Mouse (Mus musculus) MEL (cell line): Measurements from ENCODE around the gene Thada. TPM values are rescaled to one million over a fixed set of nuclear protein-coding genes. Genes with fewer than 3 reads are reported as not detected.

Experiments used
- DNase-seq: peaks from one replicate; pipeline ENCODE4 v3.0.0; 2011; ENCODE audit warnings: low read depth, low spot score
- H3K27ac ChIP-seq: 2 replicates; pipeline ENCODE4 v1.5.1; 2012; ENCODE audit warnings: low read depth, mild to moderate bottlenecking, control low read depth, low read length, moderate library complexity; ENCODE audit not compliant: control insufficient read depth
- H3K27me3 ChIP-seq, 2 experiments: fragments of 150-350 bp in 1 of 2; sonication (generic) in 1 of 2; 2 replicates each; pipeline ENCODE4 v1.6.1; 2012; ENCODE audit warnings: low read length in 2 of 2, mild to moderate bottlenecking in 2 of 2, improper control_type of control experiment in 1 of 2, moderate library complexity in 1 of 2; ENCODE audit not compliant: insufficient read depth in 2 of 2, control insufficient read depth in 1 of 2
- H3K36me3 ChIP-seq, 2 experiments: 2 replicates each; pipeline ENCODE4 v1.6.1; 2012 to 2014; ENCODE audit warnings: low read length in 2 of 2, improper control_type of control experiment in 1 of 2, inconsistent platforms in 1 of 2, mild to moderate bottlenecking in 1 of 2; ENCODE audit not compliant: insufficient read depth in 2 of 2, control insufficient read depth in 1 of 2
- H3K4me1 ChIP-seq, 2 experiments: fragments of 150-350 bp in 1 of 2; sonication (generic) in 1 of 2; 2 replicates each; pipeline ENCODE4 v1.6.1; 2012; ENCODE audit warnings: low read length in 2 of 2, improper control_type of control experiment in 1 of 2, mild to moderate bottlenecking in 1 of 2; ENCODE audit not compliant: insufficient read depth in 2 of 2, control insufficient read depth in 1 of 2
- H3K4me3 ChIP-seq, 2 experiments: fragments of 150-350 bp in 1 of 2; sonication (generic) in 1 of 2; 2 replicates each; pipeline ENCODE4 v1.5.1; 2012; ENCODE audit warnings: low read depth in 2 of 2, low read length in 2 of 2, mild to moderate bottlenecking in 2 of 2, moderate library complexity in 2 of 2, control low read depth in 1 of 2, improper control_type of control experiment in 1 of 2; ENCODE audit not compliant: control insufficient read depth in 1 of 2, insufficient read depth in 1 of 2
- H3K79me2 ChIP-seq: 2 replicates; pipeline ENCODE4 v1.6.1; 2012; ENCODE audit warnings: mild to moderate bottlenecking, low read length, moderate library complexity; ENCODE audit not compliant: control insufficient read depth, poor library complexity, insufficient read depth
- H3K9ac ChIP-seq: 2 replicates; pipeline ENCODE4 v1.6.1; 2012; ENCODE audit warnings: low read depth, mild to moderate bottlenecking, control low read depth, low read length, moderate library complexity; ENCODE audit not compliant: control insufficient read depth, poor library complexity, severe bottlenecking
- H3K9me3 ChIP-seq: fragments of 150-350 bp; sonication (generic); replicated peaks from 2 replicates; pipeline ENCODE4 v1.6.1; 2012; ENCODE audit warnings: mild to moderate bottlenecking, low read length, improper control_type of control experiment, moderate library complexity; ENCODE audit not compliant: insufficient read depth
- BHLHE40 ChIP-seq: IDR thresholded peaks from 2 replicates; pipeline ENCODE4 v1.6.1; 2012; ENCODE audit warnings: low read depth, mild to moderate bottlenecking, inconsistent platforms, low read length, improper control_type of control experiment, borderline replicate concordance
- CHD1 ChIP-seq: IDR thresholded peaks from 2 replicates; pipeline ENCODE4 v1.6.1; 2012; ENCODE audit warnings: low read depth, mild to moderate bottlenecking, inconsistent platforms, low read length, improper control_type of control experiment
- CHD2 ChIP-seq: IDR thresholded peaks from 2 replicates; pipeline ENCODE4 v1.6.1; 2011; ENCODE audit warnings: low read length, improper control_type of control experiment
- CTCF ChIP-seq, 3 experiments: IDR thresholded peaks in 2 of 3; conservative IDR thresholded peaks in 1 of 3; 2 replicates each; pipeline ENCODE4 v1.5.1; 2011 to 2012; ENCODE audit warnings: low read length in 3 of 3, low read depth in 2 of 3, mild to moderate bottlenecking in 2 of 3, improper control_type of control experiment in 1 of 3, inconsistent platforms in 1 of 3, mixed read lengths in 1 of 3, moderate library complexity in 1 of 3; ENCODE audit not compliant: control insufficient read depth in 1 of 3, insufficient read depth in 1 of 3, poor library complexity in 1 of 3, severe bottlenecking in 1 of 3
- ELF1 ChIP-seq: IDR thresholded peaks from 2 replicates; pipeline ENCODE4 v1.6.1; 2014; ENCODE audit warnings: low read depth, mild to moderate bottlenecking, inconsistent platforms, low read length, improper control_type of control experiment, moderate library complexity
- EP300 ChIP-seq, 2 experiments: IDR thresholded peaks; 2 replicates each; pipeline ENCODE4 v1.6.1; 2011; ENCODE audit warnings: improper control_type of control experiment in 2 of 2, low read length in 2 of 2, low read depth in 1 of 2, mild to moderate bottlenecking in 1 of 2
- ETS1 ChIP-seq: IDR thresholded peaks from 2 replicates; pipeline ENCODE4 v1.6.1; 2012; ENCODE audit warnings: low read depth, mild to moderate bottlenecking, inconsistent platforms, low read length, improper control_type of control experiment, moderate library complexity
- GATA1 ChIP-seq: IDR thresholded peaks from 2 replicates; pipeline ENCODE4 v1.6.1; 2011; ENCODE audit warnings: low read depth, low read length, improper control_type of control experiment
- JUND ChIP-seq: IDR thresholded peaks from 2 replicates; pipeline ENCODE4 v1.6.1; 2011; ENCODE audit warnings: low read depth, mild to moderate bottlenecking, improper control_type of control experiment, low read length
- KAT2A ChIP-seq: conservative IDR thresholded peaks from 2 replicates; pipeline ENCODE4 v1.6.1; 2012; ENCODE audit warnings: low read depth, low read length, improper control_type of control experiment, inconsistent platforms
- MAFK ChIP-seq: IDR thresholded peaks from 2 replicates; pipeline ENCODE4 v1.6.1; 2011; ENCODE audit warnings: low read depth, mild to moderate bottlenecking, low read length, improper control_type of control experiment, borderline replicate concordance
- MAX ChIP-seq: IDR thresholded peaks from 2 replicates; pipeline ENCODE4 v1.6.1; 2011; ENCODE audit warnings: low read length, improper control_type of control experiment
- MAZ ChIP-seq: IDR thresholded peaks from 2 replicates; pipeline ENCODE4 v1.6.1; 2012; ENCODE audit warnings: low read depth, mild to moderate bottlenecking, inconsistent platforms, low read length, improper control_type of control experiment
- MEF2A ChIP-seq: IDR thresholded peaks from 2 replicates; pipeline ENCODE4 v1.6.1; 2014; ENCODE audit warnings: low read depth, mild to moderate bottlenecking, inconsistent platforms, low read length, improper control_type of control experiment; ENCODE audit not compliant: poor library complexity, insufficient replicate concordance, severe bottlenecking; ENCODE audit errors: extremely low read depth
- MXI1 ChIP-seq: IDR thresholded peaks from 2 replicates; pipeline ENCODE4 v1.6.1; 2011; ENCODE audit warnings: mild to moderate bottlenecking, low read depth, low read length, improper control_type of control experiment
- MYB ChIP-seq: IDR thresholded peaks from 2 replicates; pipeline ENCODE4 v1.6.1; 2011; ENCODE audit warnings: mild to moderate bottlenecking, low read depth, low read length, improper control_type of control experiment
- MYC ChIP-seq: IDR thresholded peaks from 2 replicates; pipeline ENCODE4 v1.6.1; 2011; ENCODE audit warnings: low read depth, mild to moderate bottlenecking, low read length, improper control_type of control experiment, moderate library complexity
- NELFE ChIP-seq: IDR thresholded peaks from 2 replicates; pipeline ENCODE4 v1.6.1; 2011; ENCODE audit warnings: low read depth, low read length, improper control_type of control experiment
- NRF1 ChIP-seq: IDR thresholded peaks from 2 replicates; pipeline ENCODE4 v1.6.1; 2014; ENCODE audit warnings: low read depth, mild to moderate bottlenecking, inconsistent platforms, low read length, improper control_type of control experiment, moderate library complexity; ENCODE audit not compliant: poor library complexity, insufficient read depth, severe bottlenecking
- POLR2A ChIP-seq, 2 experiments: IDR thresholded peaks; 2 replicates each; pipeline ENCODE4 v1.6.1; 2011 to 2012; ENCODE audit warnings: low read length in 2 of 2, mild to moderate bottlenecking in 2 of 2, control low read depth in 1 of 2, improper control_type of control experiment in 1 of 2, low read depth in 1 of 2, moderate library complexity in 1 of 2; ENCODE audit not compliant: control insufficient read depth in 1 of 2, insufficient read depth in 1 of 2, poor library complexity in 1 of 2
- RCOR1 ChIP-seq: IDR thresholded peaks from 2 replicates; pipeline ENCODE4 v1.6.1; 2012; ENCODE audit warnings: low read depth, mild to moderate bottlenecking, inconsistent platforms, low read length, improper control_type of control experiment
- SIN3A ChIP-seq: IDR thresholded peaks from 2 replicates; pipeline ENCODE4 v1.6.1; 2012; ENCODE audit warnings: low read length, improper control_type of control experiment, inconsistent platforms
- TCF12 ChIP-seq: IDR thresholded peaks from 2 replicates; pipeline ENCODE4 v1.6.1; 2014; ENCODE audit warnings: low read depth, mild to moderate bottlenecking, inconsistent platforms, low read length, improper control_type of control experiment, moderate library complexity
- UBTF ChIP-seq: IDR thresholded peaks from 2 replicates; pipeline ENCODE4 v1.6.1; 2012; ENCODE audit warnings: low read depth, mild to moderate bottlenecking, inconsistent platforms, low read length, improper control_type of control experiment, moderate library complexity, borderline replicate concordance; ENCODE audit not compliant: insufficient read depth
- USF2 ChIP-seq, 2 experiments: IDR thresholded peaks; 2 replicates each; pipeline ENCODE4 v1.6.1; 2011 to 2012; ENCODE audit warnings: improper control_type of control experiment in 2 of 2, low read length in 2 of 2, borderline replicate concordance in 1 of 2, inconsistent platforms in 1 of 2, low read depth in 1 of 2, mild to moderate bottlenecking in 1 of 2; ENCODE audit not compliant: insufficient read depth in 1 of 2
- ZC3H11A ChIP-seq: IDR thresholded peaks from 2 replicates; pipeline ENCODE4 v1.6.1; 2012; ENCODE audit warnings: low read depth, mild to moderate bottlenecking, inconsistent platforms, low read length, improper control_type of control experiment
- ZMIZ1 ChIP-seq: IDR thresholded peaks from 2 replicates; pipeline ENCODE4 v1.6.1; 2012; ENCODE audit warnings: low read depth, mild to moderate bottlenecking, inconsistent platforms, low read length, improper control_type of control experiment, moderate library complexity
- polyA plus RNA-seq, 2 experiments: library from polyadenylated mRNA; stranded (reverse) in 1 of 2; unstranded in 1 of 2; fragments of >175 nt in 1 of 2; fragments of >200 nt in 1 of 2; gene quantifications; 2 replicates each; pipeline versions ENCODE4 v1.2.1 to v1.2.4; 2012; ENCODE audit warnings: low replicate concordance in 2 of 2, low read depth in 1 of 2; ENCODE audit not compliant: insufficient read length in 2 of 2, insufficient read depth in 1 of 2, missing spikeins in 1 of 2
- total RNA-seq: library from RNA; depleted of rRNA; stranded (reverse); fragments of 300-350 nt; gene quantifications from 2 replicates; pipeline ENCODE4 v1.2.3, GENCODE M21; 2012

Gene Thada
- total and polyA plus RNA-seq, 3 experiments = 19.8 to 20.6 TPM; not detected in 1

GRCm38 (mm10) chr17:84272557-84273261 lies 193.3 kb downstream of the Thada start:
- Histone ChIP-seq H3K9me3 (no peaks in the 10 kb centered on the region), H3K79me2 (no peaks in the 10 kb centered on the region), H3K27ac (no peak overlapping the region), H3K9ac (no peak overlapping the region), H3K4me3 (no peak overlapping the region), H3K4me1 (peaks cover 0 to 3% of the 10 kb centered on the region in 2 experiments; a peak in 1 of 4 replicates), H3K27me3 (no peaks in the 10 kb centered on the region), H3K36me3 (peaks cover 0 to 4% of the 10 kb centered on the region in 2 experiments; a peak in 2 of 4 replicates)
- TF ChIP-seq MYB (no peak), CHD1 (no peak), UBTF (no peak), MAX (no peak), ZC3H11A (no peak), EP300 (IDR thresholded peaks at IDR 0.05; ENCODE audit: low read depth in 1 of 2, low read length in 2 of 2) (no peak), RCOR1 (no peak), POLR2A (IDR thresholded peaks at IDR 0.05; ENCODE audit: control insufficient read depth in 1 of 2, insufficient read depth in 1 of 2, low read depth in 1 of 2, low read length in 2 of 2, poor library complexity in 1 of 2) (no peak), KAT2A (no peak), GATA1 (no peak), SIN3A (no peak), CTCF (IDR thresholded peaks at IDR 0.05 in 2 of 3, conservative IDR thresholded peaks at IDR 0.05 in 1 of 3; ENCODE audit: control insufficient read depth in 1 of 3, insufficient read depth in 1 of 3, low read depth in 2 of 3, low read length in 3 of 3, poor library complexity in 1 of 3, severe bottlenecking in 1 of 3) (no peak), MYC (no peak), JUND (no peak), TCF12 (no peak), MAFK (no peak), USF2 (IDR thresholded peaks at IDR 0.05; ENCODE audit: borderline replicate concordance in 1 of 2, insufficient read depth in 1 of 2, low read depth in 1 of 2, low read length in 2 of 2) (no peak), CHD2 (no peak), ETS1 (no peak)
- no peak for DNase-seq

DNA sequence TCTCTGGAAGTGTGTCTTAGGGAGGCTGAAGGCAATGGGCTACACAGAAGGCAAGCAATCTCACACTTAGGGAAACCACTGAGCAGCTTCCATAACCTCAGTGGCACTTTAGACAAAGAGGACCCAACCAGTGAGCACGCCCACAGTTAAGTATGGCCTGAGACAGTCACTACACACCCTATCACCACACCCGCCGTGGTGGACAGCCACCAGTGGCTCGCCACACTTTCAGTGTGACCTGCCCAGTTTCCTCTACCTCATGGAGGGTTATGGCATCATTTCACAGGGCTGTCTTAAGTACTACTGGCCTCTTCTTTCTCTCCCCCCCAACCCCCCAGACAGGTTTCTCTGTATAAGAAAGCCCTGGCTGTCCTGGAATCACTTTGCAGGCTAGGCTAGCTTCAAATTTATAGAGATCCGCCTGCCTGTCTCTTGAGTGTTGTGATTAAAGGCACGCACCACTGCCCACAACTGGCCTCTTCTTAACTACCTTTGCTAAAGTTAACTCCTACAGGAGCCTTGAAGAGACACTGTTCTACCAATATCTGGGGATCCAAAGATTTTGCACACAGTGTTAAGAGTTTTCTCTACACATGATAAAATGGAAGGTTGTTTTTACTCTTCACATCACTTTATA lies 194.3 kb downstream of the Thada start:
- DNase-seq = no peak
- Histone ChIP-seq H3K4me3 (no peak overlapping the region), H3K9me3 (no peaks in the 10 kb centered on the region), H3K27me3 (no peaks in the 10 kb centered on the region), H3K79me2 (no peaks in the 10 kb centered on the region), H3K36me3 (peaks cover 0 to 10% of the 10 kb centered on the region in 2 experiments; a peak in 2 of 4 replicates), H3K4me1 (peaks cover 6% of the 10 kb centered on the region in 2 experiments; a peak in 3 of 4 replicates), H3K27ac (no peak overlapping the region), H3K9ac (no peak overlapping the region)
- no peak for TF ChIP-seq ETS1
- TF ChIP-seq JUND = no peak
- no peak for TF ChIP-seq ELF1
- no peak for TF ChIP-seq MAZ
- TF ChIP-seq CHD1 = no peak
- no peak for TF ChIP-seq CHD2
- TF ChIP-seq MEF2A = no peak
- TF ChIP-seq NRF1 = no peak
- no peak for TF ChIP-seq ZC3H11A
- no peak for TF ChIP-seq ZMIZ1
- TF ChIP-seq NELFE = no peak
- no peak for TF ChIP-seq MXI1
- TF ChIP-seq BHLHE40 = no peak
- no peak for TF ChIP-seq POLR2A (IDR thresholded peaks at IDR 0.05; ENCODE audit: control insufficient read depth in 1 of 2, insufficient read depth in 1 of 2, low read depth in 1 of 2, low read length in 2 of 2, poor library complexity in 1 of 2)
- TF ChIP-seq UBTF = no peak
- TF ChIP-seq USF2 (IDR thresholded peaks at IDR 0.05; ENCODE audit: borderline replicate concordance in 1 of 2, insufficient read depth in 1 of 2, low read depth in 1 of 2, low read length in 2 of 2) = no peak
